Mouse (Mus musculus) lung, adult 2 months (tissue): Measurements from ENCODE around the gene Pmepa1. TPM values are rescaled to one million over a fixed set of nuclear protein-coding genes. Genes with fewer than 3 reads are reported as not detected.

ENCODE experiments used
- DNase-seq: peaks from one replicate; pipeline ENCODE4 v3.0.0; 2022
- H3K4me1 ChIP-seq: fragments of 200-500 bp; 2 replicates; pipeline ENCODE4 v1.6.1; 2011; ENCODE audit warnings: low read length; ENCODE audit not compliant: control insufficient read depth, insufficient read depth
- H3K4me3 ChIP-seq: fragments of 200-500 bp; replicated peaks from 2 replicates; pipeline ENCODE3; 2011; ENCODE audit warnings: low read depth, mild to moderate bottlenecking, control low read depth, low read length; ENCODE audit errors: extremely low read depth
- CTCF ChIP-seq: fragments of 200-500 bp; IDR thresholded peaks from 2 replicates; pipeline ENCODE4 v1.5.1; 2011; ENCODE audit warnings: mild to moderate bottlenecking, low read length, control low read depth; ENCODE audit not compliant: insufficient read depth
- POLR2A ChIP-seq: fragments of 200-500 bp; IDR thresholded peaks from 2 replicates; pipeline ENCODE4 v1.6.1; 2011; ENCODE audit warnings: low read depth, mild to moderate bottlenecking, control low read depth, low read length, borderline replicate concordance; ENCODE audit errors: extremely low read depth
- WGBS: fragments of 180-500 bp; shearing (Covaris S2); methylation state at CpG from one replicate; pipeline ENCODE4 v1.1.7; 2018; 5-methylcytosine and 5-hydroxymethylcytosine counted together
- polyA plus RNA-seq: library from polyadenylated mRNA; depleted of rRNA; stranded (reverse); fragments of >200 nt; gene quantifications from 2 replicates; pipeline ENCODE4 v1.2.3, GENCODE M21; 2012; rRNA removed

Pmepa1 gene
- polyA plus RNA-seq: 96.2 and 97.7 TPM in 2 replicates

DNA sequence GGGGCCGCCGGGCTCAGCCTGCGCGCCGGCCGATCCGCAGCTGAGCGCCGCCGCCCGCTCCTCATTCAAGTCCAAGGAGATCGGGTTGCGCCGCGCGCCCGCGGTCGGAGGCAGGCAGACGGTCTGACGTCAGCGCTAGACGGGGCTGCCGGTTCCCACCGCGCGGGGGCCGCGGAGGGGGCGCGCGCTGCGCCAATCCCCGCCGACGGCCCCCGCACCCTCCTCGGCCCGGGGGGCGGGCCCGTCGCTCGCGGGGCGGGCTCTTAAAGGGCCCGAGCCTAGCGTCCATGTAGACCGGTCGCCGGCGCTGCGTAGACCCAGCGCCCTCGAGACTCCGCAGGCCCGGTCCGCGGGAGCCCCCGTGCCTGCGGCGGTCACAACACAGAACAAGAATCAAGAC lies at the start of gene Pmepa1:
Gene Pmepa1, minus strand, starts transcription at position 125 of the 400 bp plus-strand sequence.
- 4% methylated on average over 60 of the region's 61 CpGs for whole genome bisulfite sequencing
- Histone ChIP-seq H3K4me3 (peak within 1 kb of the TSS; percentile 69), H3K4me1 (peaks cover 5% of the 10 kb centered on the region; the same call in 1 of the 2 replicates)
- TF ChIP-seq POLR2A: peak; percentile 75; the same call in 1 of the 2 replicates
- TF ChIP-seq CTCF: no peak
- DNase-seq: peak; percentile 82

DNA sequence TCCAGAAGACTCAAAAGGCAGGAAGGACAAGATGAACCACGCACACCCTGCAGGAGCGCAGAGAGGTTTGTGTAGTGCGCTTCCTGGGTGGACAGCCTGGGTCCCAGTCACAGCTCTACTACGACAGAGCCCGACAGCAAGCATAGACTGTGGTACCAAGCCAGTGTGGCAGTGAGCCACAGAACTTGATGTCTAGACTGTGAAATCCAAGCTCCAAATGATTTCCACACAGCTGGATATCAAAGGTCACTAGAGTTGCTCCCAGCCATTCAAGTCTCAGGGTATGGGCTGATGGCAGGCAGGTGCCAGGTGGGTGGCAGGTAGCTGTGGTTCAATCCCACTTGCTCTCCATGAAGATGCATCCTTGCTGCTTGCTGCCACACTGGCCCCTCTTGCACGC lies 45.4 kb upstream of the Pmepa1 start:
- Histone ChIP-seq H3K4me3 (no peak overlapping the region), H3K4me1 (no peaks in the 10 kb centered on the region)
- 88% methylated on average over 6 of the region's 6 CpGs for WGBS
- TF ChIP-seq CTCF (no peak), POLR2A (no peak)
- DNase-seq: no peak

DNA sequence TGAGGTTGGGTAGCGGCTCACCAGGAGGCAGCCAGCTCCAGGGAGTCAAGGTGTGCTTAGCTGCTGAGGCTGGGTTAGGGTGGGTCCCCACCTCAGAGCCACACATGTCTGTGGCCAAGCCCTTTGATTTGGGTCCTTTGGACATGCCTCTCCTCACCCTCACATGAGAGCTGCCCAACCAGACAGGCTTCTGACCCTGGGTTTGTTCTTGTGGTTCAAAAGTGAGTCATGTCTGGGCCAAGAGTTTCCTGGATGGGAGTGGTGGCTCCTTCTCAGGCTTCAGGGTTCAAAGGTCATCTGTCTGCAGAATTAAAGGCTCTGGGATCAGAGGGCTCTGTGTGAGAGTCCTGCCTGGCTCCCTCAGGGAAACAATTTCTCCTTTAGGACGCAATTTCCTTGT lies 44.9 kb upstream of the Pmepa1 start:
- TF ChIP-seq POLR2A (no peak), CTCF (no peak)
- DNase-seq: no peak
- Histone ChIP-seq H3K4me1 (no peaks in the 10 kb centered on the region), H3K4me3 (no peak overlapping the region)
- 83% methylated on average over 2 of the region's 2 CpGs for WGBS

DNA sequence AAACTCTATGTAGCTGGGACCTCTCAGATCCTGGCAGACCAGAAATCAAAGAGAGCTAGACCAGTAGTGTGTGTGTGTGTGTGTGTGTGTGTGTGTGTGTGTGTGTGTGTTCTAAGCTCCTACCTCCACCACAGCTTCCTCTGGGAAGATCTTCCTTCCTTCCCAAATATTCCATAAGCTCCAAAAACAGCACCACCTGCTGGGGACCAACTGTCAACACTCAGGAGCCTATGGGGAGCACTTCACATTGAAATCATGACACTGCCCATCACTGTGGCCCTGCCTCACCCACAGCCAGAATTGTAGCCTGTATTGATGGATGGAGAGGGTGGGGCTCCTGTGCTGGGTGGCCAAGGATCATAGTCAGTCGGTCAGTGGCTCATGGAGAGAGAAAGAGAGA lies 38.0 kb upstream of the Pmepa1 start:
- WGBS: 86% methylated on average over 1 of the region's 1 CpGs
- TF ChIP-seq POLR2A (no peak), CTCF (no peak)
- no peak for DNase-seq
- no peaks in the 10 kb centered on the region for H3K4me1 ChIP-seq
- no peak overlapping the region for H3K4me3 ChIP-seq

DNA sequence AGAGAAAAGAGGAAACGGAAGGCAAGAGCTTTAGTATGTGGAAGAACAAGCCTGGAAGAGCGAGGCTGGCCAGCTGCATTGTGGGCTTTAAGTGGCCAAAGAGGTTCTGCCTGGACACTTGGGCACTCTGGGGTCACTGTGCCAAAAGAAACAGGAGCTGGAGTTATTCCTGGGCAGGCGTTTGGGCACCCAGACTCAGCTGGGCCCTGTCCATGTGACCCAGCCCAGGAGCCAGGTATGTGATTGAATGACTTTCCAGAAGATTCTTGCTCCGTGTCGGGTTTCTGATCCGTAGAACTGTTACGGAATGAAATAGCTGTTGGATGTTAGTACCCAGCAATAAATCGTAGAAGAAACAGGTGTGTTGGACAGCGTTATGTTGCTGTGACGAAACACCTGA lies 32.2 kb upstream of the Pmepa1 start:
- no peak for DNase-seq
- Histone ChIP-seq H3K4me1 (no peaks in the 10 kb centered on the region), H3K4me3 (no peak overlapping the region)
- 85% methylated on average over 10 of the region's 10 CpGs for WGBS
- TF ChIP-seq POLR2A (no peak), CTCF (no peak)

DNA sequence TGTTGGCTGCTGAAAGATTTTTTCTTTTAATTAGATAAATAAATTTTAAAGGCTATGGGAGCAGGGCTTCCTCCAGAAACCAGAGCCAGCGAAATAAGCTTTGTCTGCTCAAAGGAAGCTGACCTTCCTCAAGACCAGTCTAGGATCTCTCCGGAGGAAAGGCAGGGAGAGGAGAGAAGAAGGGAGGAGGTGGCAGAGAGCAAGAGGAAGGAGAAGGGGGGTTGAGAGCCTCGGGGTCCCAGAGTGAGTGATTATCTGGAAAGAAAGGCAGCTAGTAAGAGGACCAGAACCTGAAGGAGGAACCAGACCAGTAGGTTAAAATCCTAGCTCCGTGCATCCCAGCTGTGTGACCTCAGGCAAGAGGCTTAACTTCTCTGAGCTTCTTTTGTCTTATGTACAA lies 31.7 kb upstream of the Pmepa1 start:
- TF ChIP-seq POLR2A: no peak
- TF ChIP-seq CTCF: no peak
- H3K4me1 ChIP-seq: no peaks in the 10 kb centered on the region
- H3K4me3 ChIP-seq: no peak overlapping the region
- 14% methylated on average over 4 of the region's 4 CpGs for WGBS
- no peak for DNase-seq

DNA sequence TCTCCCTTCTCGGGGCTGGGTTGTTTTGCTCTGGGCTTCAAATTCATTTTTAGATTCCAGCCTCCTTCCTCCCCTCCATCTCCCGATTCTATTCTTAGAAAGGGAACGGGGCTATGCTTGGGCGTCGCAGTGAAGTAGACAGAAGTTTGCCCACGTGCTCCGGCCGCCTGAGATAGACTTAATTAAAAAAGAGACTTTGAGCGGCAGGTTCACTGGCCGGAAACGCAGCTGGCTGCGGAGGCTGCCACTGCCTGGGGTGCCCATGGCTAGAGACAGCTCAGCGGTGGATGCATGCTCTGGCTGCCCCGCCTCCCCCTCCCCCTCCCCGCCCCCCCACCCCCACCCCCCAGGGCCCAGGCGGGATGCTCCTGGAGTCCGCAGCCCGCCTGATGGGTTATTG lies 31.2 kb upstream of the Pmepa1 start:
- TF ChIP-seq CTCF (no peak), POLR2A (no peak)
- Histone ChIP-seq H3K4me1 (no peaks in the 10 kb centered on the region), H3K4me3 (no peak overlapping the region)
- WGBS: 3% methylated on average over 17 of the region's 18 CpGs
- no peak for DNase-seq

DNA sequence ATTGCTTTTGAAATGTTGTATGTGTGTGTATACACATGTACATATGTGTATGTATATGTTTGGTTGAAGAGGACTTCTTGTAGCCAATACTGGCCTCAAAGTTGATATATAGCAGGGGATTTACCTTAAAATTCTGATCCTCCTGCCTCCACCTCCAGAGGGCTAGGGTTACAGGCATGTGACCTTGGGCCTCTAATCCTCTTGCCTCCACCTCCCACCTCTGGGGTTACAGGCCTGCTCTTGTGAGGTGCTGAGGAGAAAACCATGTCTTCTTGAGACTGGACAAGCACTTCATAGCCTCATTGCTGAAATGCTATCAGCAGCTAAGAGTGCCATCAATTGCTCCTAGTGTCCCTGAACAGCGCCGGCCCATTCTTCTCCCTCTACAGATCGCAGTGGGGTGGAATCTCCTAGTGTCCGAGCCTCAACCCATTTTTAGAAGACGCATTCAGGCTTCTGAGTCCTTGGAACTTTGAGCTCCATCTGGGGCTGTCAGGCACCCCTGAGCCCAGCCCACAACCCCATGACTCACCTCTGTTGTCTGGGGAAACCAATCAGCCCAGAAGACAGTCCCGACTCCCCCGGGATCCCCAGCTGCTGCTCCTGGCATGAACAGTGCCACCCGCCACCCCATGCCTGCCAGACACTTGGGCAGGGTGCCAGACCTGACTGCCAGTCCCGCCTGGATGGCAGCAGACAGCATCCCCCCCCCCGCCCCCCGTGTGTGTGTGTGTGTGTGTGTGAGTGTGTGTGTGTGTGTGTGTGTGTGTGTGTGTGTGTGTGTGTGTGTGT lies 30.6 kb upstream of the Pmepa1 start:
- no peak for TF ChIP-seq POLR2A
- no peak for TF ChIP-seq CTCF
- H3K4me1 ChIP-seq: no peaks in the 10 kb centered on the region
- DNase-seq: peak; percentile 23
- 24% methylated on average over 11 of the region's 11 CpGs for WGBS
- no peak overlapping the region for H3K4me3 ChIP-seq

DNA sequence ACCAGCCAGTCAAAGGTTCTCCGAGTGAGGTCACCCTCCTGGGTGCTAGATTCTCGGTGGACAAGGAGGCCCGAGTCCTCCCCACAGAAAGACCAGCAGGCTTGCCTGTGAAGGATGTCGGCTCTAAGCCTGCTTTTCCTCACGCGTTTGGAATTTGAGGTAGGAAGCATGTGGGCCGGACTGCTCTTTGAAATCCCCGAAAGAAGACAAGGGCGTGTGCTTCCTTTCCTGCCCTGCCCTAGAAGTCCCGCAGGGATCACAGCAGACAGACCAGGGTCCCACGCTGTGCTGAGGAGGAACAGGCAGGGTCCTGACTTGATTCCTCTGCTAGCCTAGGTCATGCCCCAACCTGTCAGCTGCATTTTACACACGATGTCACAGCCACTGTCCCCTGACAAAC lies 28.7 kb upstream of the Pmepa1 start:
- WGBS: 32% methylated on average over 12 of the region's 12 CpGs
- no peak overlapping the region for H3K4me3 ChIP-seq
- TF ChIP-seq POLR2A: no peak
- TF ChIP-seq CTCF: no peak
- no peaks in the 10 kb centered on the region for H3K4me1 ChIP-seq
- no peak for DNase-seq
